Mouse (Mus musculus): Measurements from ENCODE around the gene Eln.

The Eln gene

DNA sequence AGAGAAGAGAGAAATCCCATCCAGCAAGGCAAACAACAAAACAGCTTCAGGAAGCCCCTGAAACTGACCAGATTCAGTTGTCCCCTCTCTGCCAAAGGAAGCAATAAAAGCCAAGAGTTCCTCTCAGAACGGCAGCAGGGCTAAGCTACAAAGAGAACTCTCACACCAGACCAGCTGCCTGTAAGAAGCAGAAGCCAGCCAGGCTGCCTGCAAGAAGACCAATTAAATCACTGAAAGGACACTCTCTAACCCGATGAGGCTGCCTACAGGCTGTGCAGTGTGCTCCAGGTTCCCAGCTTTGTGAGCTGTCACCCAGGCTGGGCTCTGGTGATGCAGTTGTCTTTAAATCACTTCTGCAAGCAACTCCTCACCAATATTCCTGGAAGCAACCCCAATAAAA, 63.3 kb downstream of the Eln start:
- peak; percentile 34 to 52 for DNase-seq

DNA sequence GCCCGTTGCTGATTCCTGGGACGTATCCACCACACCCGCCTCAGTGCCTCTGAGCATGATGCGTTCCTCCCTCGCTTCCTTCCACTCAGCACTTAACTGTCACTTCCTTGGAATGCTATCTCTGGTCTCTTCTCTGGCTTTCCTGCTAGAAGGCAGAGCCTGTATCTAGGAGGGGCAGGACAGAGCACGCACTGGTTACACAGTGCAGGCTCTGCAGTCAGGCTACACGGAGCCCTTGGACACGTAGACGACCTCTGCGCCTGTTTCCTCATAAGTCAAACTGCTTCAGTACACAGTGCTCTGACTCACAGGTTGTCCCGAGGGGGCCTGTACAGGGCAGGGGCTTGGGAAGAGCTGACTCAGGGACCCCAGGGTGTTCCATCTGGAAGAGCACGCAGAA, 66.9 kb downstream of the Eln start:
- no peak for DNase-seq

GRCm38 (mm10) chr5:134678827-134679546, 68.1 kb downstream of the Eln start:
- no peak for DNase-seq

DNA sequence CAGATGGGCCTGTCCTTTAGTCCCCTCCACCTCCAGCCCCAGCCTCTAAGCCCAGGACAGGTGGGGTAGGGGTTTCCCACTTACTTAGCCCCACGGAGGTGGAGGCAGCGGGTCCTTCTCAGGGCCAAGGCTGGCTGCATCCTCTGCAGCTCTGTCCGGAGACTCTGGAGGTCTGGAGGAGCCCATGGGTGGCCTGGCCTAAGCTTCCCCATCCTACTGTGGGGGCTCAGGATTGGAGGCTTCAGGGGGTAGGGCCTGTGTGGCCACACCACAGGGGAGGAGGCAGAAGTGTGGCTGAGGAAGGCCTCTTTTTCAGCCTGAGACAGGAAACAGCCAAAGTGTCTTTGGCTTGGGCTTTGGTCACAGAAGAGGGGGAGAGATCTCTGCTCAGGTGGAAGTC, 69.1 kb downstream of the Eln start:
- no peak for DNase-seq

DNA sequence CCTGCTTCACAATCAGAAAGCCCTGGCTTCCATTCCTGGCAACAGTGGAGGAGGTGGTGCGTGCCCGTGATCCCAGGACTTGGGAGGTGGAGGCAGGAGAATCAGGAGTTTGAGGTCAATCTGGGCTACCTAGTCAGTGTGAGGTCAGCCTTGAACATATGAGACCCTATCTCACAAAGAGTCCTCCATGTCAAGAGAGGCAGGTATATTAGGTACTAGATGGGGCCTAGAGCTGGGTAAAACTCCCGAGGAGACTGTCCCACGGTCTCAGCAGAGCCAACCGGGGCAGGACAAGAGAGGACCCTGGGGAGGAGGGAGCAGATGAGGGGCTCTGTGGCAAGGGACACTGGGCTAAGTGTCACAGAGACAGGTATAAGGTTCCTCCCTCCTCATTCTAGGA, 69.6 kb downstream of the Eln start:
- no peak for DNase-seq

GRCm38 (mm10) chr5:134675956-134676759, 71.0 kb downstream of the Eln start:
- DNase-seq = peak; percentile 74 to 75

DNA sequence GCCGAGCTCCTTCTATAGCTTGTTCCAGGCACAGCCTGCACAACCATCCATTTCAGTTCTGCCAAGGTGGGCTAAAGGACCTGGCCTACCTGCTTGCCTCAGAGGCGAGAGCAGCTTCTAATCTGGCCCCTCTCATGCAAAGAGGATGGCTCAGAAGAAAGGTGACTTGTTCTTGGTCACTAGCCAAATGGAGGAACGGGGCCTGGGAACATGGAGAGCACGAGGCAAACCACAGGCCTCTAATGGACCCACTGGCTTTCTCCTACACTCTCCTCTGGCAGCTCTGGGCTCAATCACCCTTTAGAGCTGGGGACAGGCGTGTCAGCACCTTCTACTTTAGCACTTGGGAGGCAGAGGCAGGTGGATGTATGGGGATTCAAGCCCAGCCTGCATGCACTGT, 72.1 kb downstream of the Eln start:
- no peak for DNase-seq

GRCm38 (mm10) chr5:134672611-134673010, 74.5 kb downstream of the Eln start:
- DNase-seq = no peak

DNA sequence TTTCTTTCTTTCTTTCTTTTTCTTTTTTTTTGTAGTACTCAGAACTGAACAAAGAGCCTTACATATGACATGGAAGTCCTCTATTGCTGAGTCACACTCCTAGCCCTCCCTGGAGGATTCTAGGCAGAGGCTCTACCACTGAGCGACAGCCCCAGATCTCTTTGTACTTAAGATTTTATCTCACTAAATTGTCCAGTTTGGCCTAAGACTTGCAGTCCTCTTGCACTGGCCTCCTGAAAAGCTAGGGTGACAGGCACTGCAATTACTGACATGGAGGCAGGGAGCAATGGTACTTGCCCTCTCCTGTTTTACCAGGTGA, 75.0 kb downstream of the Eln start:
- DNase-seq = no peak

- peak; percentile 43 to 63 for DNase-seq
These were observed 75.6 kb downstream of the Eln start for GRCm38 (mm10) chr5:134671335-134672197.

DNA sequence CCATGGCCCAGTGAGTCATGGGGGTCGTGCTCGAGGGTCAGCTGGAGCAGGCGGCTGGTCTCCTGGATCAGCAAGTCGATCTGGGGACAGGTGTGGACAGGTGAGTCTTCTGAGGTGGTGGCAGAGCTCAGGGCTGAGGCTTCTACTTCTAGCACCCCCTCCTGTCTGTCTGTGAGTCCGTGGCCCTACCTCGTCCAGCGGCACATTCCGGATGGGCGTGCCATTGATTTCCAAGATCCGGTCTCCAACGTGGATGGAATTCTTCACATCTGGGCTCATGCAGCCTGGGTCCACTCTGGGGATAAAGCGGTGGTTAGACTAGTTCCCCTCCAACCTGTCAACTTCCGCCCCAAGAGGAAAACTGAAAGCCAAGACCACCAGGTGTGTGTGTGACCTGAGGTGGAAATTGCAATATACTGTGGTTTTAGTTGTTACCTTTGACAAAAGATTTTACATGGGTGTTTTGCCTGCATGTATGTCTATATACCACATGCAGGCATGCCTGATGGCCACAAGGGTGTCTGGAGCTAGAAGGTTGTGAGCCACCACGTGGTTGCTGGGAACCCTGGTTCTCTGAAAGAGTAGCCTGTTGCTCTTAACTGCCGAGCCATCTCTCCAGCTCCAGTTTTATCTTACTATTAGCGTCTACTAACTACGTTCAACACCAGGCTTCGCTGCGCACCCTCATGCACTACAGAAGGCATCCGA, 78.0 kb downstream of the Eln start:
- DNase-seq = no peak

DNA sequence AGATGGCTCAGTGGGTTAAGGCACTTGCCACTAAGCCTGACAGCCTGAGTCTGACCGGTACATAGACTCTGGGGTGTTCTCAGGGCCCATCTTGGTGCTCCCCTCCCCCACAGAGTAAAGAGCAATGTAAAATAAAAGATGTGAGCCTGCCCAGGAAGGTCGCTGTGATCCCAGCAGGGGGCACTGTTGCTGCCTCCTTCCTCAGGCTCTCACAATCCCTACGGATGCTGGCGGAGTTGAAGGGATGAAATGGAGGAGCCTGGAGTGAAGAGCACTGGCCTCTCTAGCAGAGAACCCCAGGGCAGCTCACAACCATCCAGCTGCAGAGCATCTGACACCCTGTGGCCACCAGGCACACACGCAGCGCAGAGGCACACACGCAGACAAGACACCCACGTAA, 78.6 kb downstream of the Eln start:
- peak; percentile 66 to 72 for DNase-seq

GRCm38 (mm10) chr5:134656708-134657107, 90.4 kb downstream of the Eln start:
- peak; percentile 56 to 62 for DNase-seq

Data from cerebellum, postnatal 10 days (tissue).